Mouse (Mus musculus) intestine, postnatal 0 days (tissue): ENCODE results near the gene Tnks2. TPM values are rescaled to one million over a fixed set of nuclear protein-coding genes. Genes with fewer than 3 reads are reported as not detected.

ENCODE experiments used
- ATAC-seq: fragments of 200-750 bp; cut with Nextera tagmentation; 2 replicates; pipeline ENCODE4 v1.8.0; 2017; ENCODE audit warnings: mild to moderate bottlenecking, moderate TSS enrichment, moderate library complexity
- H3K27ac ChIP-seq: fragments of 300-500 bp; sonication (generic); 2 replicates; pipeline ENCODE4 v1.5.1; 2014; ENCODE audit warnings: mild to moderate bottlenecking, low read depth, low read length, moderate library complexity
- H3K27me3 ChIP-seq: fragments of 300-500 bp; sonication (generic); replicated peaks from 2 replicates; pipeline ENCODE4 v1.6.1; 2014; ENCODE audit warnings: low read length, mixed read lengths; ENCODE audit not compliant: control insufficient read depth, insufficient read depth
- H3K36me3 ChIP-seq: fragments of 300-500 bp; sonication (generic); 2 replicates; pipeline ENCODE4 v1.6.1; 2014; ENCODE audit warnings: mild to moderate bottlenecking, moderate library complexity; ENCODE audit not compliant: control insufficient read depth, insufficient read depth
- H3K4me1 ChIP-seq: fragments of 300-500 bp; sonication (generic); replicated peaks from 2 replicates; pipeline ENCODE4 v1.6.1; 2014; ENCODE audit warnings: antibody characterized with exemption, low read length, mixed read lengths; ENCODE audit not compliant: control insufficient read depth, insufficient read depth
- H3K4me2 ChIP-seq: fragments of 300-500 bp; sonication (generic); replicated peaks from 2 replicates; pipeline ENCODE4 v1.6.1; 2014; ENCODE audit warnings: low read depth, mild to moderate bottlenecking, moderate library complexity
- H3K4me3 ChIP-seq: fragments of 300-500 bp; sonication (generic); 2 replicates; pipeline ENCODE4 v1.5.1; 2014; ENCODE audit warnings: low read depth, low read length
- H3K9ac ChIP-seq: fragments of 300-500 bp; sonication (generic); 2 replicates; pipeline ENCODE4 v1.6.1; 2014; ENCODE audit warnings: mild to moderate bottlenecking, low read depth, low read length
- H3K9me3 ChIP-seq: fragments of 300-500 bp; sonication (generic); 2 replicates; pipeline ENCODE4 v1.6.1; 2016; ENCODE audit warnings: mixed run types; ENCODE audit not compliant: control insufficient read depth
- CTCF ChIP-seq: sonication (generic); IDR thresholded peaks from 2 replicates; pipeline ENCODE4 v1.5.1; 2016; ENCODE audit warnings: low read depth, mild to moderate bottlenecking, control low read depth, antibody characterized with exemption, moderate library complexity
- WGBS: fragments of 180-500 bp; shearing (Covaris S2); extraction: QIAGEN DNeasy Blood & Tissue Kit; methylation state at CpG from one replicate; pipeline ENCODE4 v1.1.7; 2014; 5-methylcytosine and 5-hydroxymethylcytosine counted together
- polyA plus RNA-seq: library from polyadenylated mRNA; unstranded; fragments of >200 nt; fragmentation: Nextera tagmentation; extraction: Ambion mirVana; gene quantifications from 2 replicates; pipeline ENCODE4 v1.2.1, GENCODE M21; 2015

Tnks2 gene
- polyA plus RNA-seq, 1 experiment from 2014 or later: 19.2 TPM

GRCm38 (mm10) chr19:36936285-36936684, 102.3 kb downstream of the Tnks2 start:
- H3K36me3 ChIP-seq: no peaks in the 10 kb centered on the region
- H3K4me1 ChIP-seq: no peaks in the 10 kb centered on the region
- H3K4me2 ChIP-seq: no peak overlapping the region
- no peak overlapping the region for H3K4me3 ChIP-seq
- ATAC-seq: no peak
- H3K9me3 ChIP-seq: no peaks in the 10 kb centered on the region
- no peaks in the 10 kb centered on the region for H3K27me3 ChIP-seq
- 87% methylated on average over 4 of the region's 4 CpGs for WGBS
- no peak overlapping the region for H3K9ac ChIP-seq
- H3K27ac ChIP-seq: no peak overlapping the region
- no peak for TF ChIP-seq CTCF

- no peak for ATAC-seq
- Histone ChIP-seq H3K9ac (no peak overlapping the region), H3K27me3 (no peaks in the 10 kb centered on the region), H3K27ac (no peak overlapping the region), H3K36me3 (no peaks in the 10 kb centered on the region), H3K4me3 (no peak overlapping the region), H3K4me1 (no peaks in the 10 kb centered on the region), H3K9me3 (no peaks in the 10 kb centered on the region), H3K4me2 (no peak overlapping the region)
- TF ChIP-seq CTCF: no peak
These were observed 104.0 kb downstream of the Tnks2 start for GRCm38 (mm10) chr19:36938008-36938407.

- Histone ChIP-seq H3K36me3 (no peaks in the 10 kb centered on the region), H3K27me3 (no peaks in the 10 kb centered on the region), H3K9me3 (no peaks in the 10 kb centered on the region), H3K9ac (no peak overlapping the region), H3K4me1 (no peaks in the 10 kb centered on the region), H3K4me3 (no peak overlapping the region), H3K4me2 (no peak overlapping the region), H3K27ac (no peak overlapping the region)
- no peak for TF ChIP-seq CTCF
- WGBS: 86% methylated on average over 1 of the region's 1 CpGs
- no peak for ATAC-seq
These were observed 106.0 kb downstream of the Tnks2 start for GRCm38 (mm10) chr19:36940064-36940463.

Other genes with a start within 250 kb of the Tnks2 start
- gene Ppp1r3c, start 97.6 kb upstream of the Tnks2 start, polyA plus RNA-seq: 3.6 and 4.0 TPM in 2 replicates
- gene Fgfbp3, start 85.4 kb downstream of the Tnks2 start, polyA plus RNA-seq: 2.7 and 2.9 TPM in 2 replicates
- 3.0 and 3.4 TPM in 2 replicates for gene Btaf1, start 91.8 kb downstream of the Tnks2 start, polyA plus RNA-seq